Mouse (Mus musculus): ENCODE results near the gene Eddm3b. TPM values are rescaled to one million over a fixed set of nuclear protein-coding genes. Genes with fewer than 3 reads are reported as not detected.
"Not testable (repeated sequence)": the region's sequence is repeated elsewhere in the genome, so short reads cannot be mapped to it uniquely, and the experiment has no call there.

The Eddm3b gene
- polyA plus RNA-seq, 1 experiment from 2014 or later, result not detected

- no peaks in the 10 kb centered on the region for H3K36me3 ChIP-seq
- no peak within 1 kb of the TSS for H3K4me2 ChIP-seq
- WGBS, result 18% methylated on average over 2 of the region's 2 CpGs
- no peak within 1 kb of the TSS for H3K9ac ChIP-seq (replicated peaks)
- H3K27me3 ChIP-seq (replicated peaks), result no peaks in the 10 kb centered on the region
- no peaks in the 10 kb centered on the region for H3K9me3 ChIP-seq (replicated peaks)
- H3K4me1 ChIP-seq, result no peaks in the 10 kb centered on the region
- no peak within 1 kb of the TSS for H3K27ac ChIP-seq (replicated peaks)
- H3K4me3 ChIP-seq (replicated peaks), result no peak within 1 kb of the TSS
- no peak for ATAC-seq (ENCODE audit: low FRiP score)
Measured at GRCm38 (mm10) chr14:51146685-51147084, 32.5 kb downstream of the Eddm3b start, which contains the start of gene Rnase1. Gene Rnase1 (minus strand): TSS chr14:51146785.

DNA sequence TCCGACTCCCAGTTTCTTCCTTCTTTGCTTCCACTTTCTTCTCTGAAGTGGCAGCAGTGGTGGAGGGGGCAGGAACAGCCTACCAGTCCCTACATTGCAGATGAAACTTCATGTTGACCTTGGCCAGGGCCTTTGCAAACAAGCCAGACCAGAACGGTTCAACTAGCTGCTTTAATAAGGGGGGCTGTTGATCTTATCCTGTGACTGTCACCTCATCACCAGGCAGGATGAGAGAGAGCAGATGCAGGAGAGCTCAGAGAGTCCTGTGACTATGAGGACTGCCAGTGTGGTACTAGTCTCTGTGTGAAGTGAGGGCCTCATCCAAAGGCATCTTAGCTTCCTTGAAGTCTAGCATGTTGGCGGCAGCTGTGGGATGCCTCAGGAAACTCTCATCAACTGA is 33.8 kb downstream of the Eddm3b start:
- no peak for ATAC-seq (ENCODE audit: low FRiP score)
- WGBS, result 75% methylated on average over 3 of the region's 3 CpGs
- Histone ChIP-seq H3K27ac (replicated peaks) (no peak overlapping the region), H3K36me3 (no peaks in the 10 kb centered on the region), H3K27me3 (replicated peaks) (no peaks in the 10 kb centered on the region), H3K4me2 (no peak overlapping the region), H3K4me3 (replicated peaks) (no peak overlapping the region), H3K4me1 (no peaks in the 10 kb centered on the region), H3K9ac (replicated peaks) (no peak overlapping the region), H3K9me3 (replicated peaks) (no peaks in the 10 kb centered on the region)

- H3K4me2 ChIP-seq, result no peak overlapping the region
- ATAC-seq (ENCODE audit: low FRiP score), result no peak
- H3K9me3 ChIP-seq (replicated peaks), result no peaks in the 10 kb centered on the region
- H3K27ac ChIP-seq (replicated peaks), result no peak overlapping the region
- H3K4me3 ChIP-seq (replicated peaks), result no peak overlapping the region
- H3K9ac ChIP-seq (replicated peaks), result no peak overlapping the region
- no peaks in the 10 kb centered on the region for H3K4me1 ChIP-seq
- no peaks in the 10 kb centered on the region for H3K36me3 ChIP-seq
- no peaks in the 10 kb centered on the region for H3K27me3 ChIP-seq (replicated peaks)
- WGBS, result 50% methylated on average over 5 of the region's 5 CpGs
Measured at GRCm38 (mm10) chr14:51149164-51149563, 34.9 kb downstream of the Eddm3b start.

GRCm38 (mm10) chr14:51150206-51150831 is 36.1 kb downstream of the Eddm3b start:
- no peak for ATAC-seq (ENCODE audit: low FRiP score)
- WGBS, result 94% methylated on average over 3 of the region's 3 CpGs
- H3K9ac ChIP-seq (replicated peaks), result no peak overlapping the region
- H3K36me3 ChIP-seq, result no peaks in the 10 kb centered on the region
- no peak overlapping the region for H3K27ac ChIP-seq (replicated peaks)
- H3K4me1 ChIP-seq, result no peaks in the 10 kb centered on the region
- no peaks in the 10 kb centered on the region for H3K27me3 ChIP-seq (replicated peaks)
- no peaks in the 10 kb centered on the region for H3K9me3 ChIP-seq (replicated peaks)
- H3K4me2 ChIP-seq, result no peak overlapping the region
- H3K4me3 ChIP-seq (replicated peaks), result no peak overlapping the region

DNA sequence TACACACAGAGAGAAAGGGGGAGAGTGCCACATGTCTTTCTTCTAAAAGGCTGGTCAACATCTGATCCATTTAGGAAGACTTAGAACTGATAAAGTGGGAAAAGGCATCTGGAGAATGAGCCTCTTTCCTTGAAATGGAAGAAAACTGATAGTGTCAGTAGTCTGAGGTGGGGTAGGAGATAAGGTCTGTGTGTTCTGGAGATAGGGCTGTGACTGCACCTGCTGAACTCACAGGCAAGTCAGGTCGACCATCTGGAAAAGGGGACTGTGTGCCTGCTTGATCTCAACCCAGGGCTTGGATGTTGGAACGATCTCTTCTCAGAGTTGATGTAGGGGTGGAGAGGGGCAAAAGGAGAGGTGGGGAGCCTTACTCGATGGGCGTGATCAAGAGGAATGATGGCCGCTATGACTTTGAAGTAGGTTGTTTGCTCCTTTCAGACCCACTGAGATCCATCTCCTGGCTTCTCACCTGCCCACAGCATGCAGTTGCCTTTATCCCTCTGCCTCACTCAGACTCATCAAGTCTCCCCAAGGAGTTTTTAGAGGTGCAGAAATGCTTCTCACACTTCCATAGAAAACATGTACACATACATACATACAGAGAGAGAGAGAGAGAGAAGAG is 38.1 kb downstream of the Eddm3b start:
- 82% methylated on average over 5 of the region's 5 CpGs for WGBS
- Histone ChIP-seq H3K27me3 (replicated peaks) (no peaks in the 10 kb centered on the region), H3K4me1 (no peaks in the 10 kb centered on the region), H3K9ac (replicated peaks) (no peak overlapping the region), H3K4me2 (no peak overlapping the region), H3K27ac (replicated peaks) (no peak overlapping the region), H3K36me3 (no peaks in the 10 kb centered on the region), H3K4me3 (replicated peaks) (no peak overlapping the region), H3K9me3 (replicated peaks) (no peaks in the 10 kb centered on the region)
- no peak for ATAC-seq (ENCODE audit: low FRiP score)

DNA sequence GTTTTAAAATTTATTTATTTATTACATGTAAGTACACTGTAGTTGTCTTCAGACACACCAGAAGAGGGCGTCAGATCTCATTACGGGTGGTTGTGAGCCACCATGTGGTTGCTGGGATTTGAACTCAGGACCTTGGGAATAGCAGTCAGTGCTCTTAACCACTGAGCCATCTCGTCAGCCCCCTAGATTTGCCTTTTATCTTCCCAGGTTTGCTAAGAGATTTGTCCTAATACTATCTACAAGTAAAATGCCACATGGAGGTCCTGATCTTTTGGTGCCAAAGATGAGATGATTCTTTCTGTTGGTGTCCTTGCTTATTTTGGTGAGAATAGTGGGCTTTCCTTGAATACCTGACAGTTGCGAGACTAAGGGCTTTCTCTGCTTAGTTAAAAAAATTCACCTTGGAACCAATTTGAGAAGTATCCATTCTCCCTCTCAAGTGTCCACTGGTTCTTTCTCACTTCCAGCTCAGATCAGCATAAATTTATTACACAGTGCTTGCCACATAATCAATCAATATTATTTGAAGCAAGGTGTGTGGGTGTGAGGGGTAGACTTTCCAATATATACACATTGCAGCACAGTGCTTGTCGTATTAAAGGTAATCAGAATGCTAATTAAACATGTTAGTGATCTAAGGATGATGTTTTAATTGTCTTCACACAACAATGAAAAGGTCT is 42.0 kb downstream of the Eddm3b start:
- Histone ChIP-seq H3K27me3 (replicated peaks) (no peaks in the 10 kb centered on the region), H3K36me3 (no peaks in the 10 kb centered on the region), H3K4me3 (replicated peaks) (no peak overlapping the region), H3K4me1 (no peaks in the 10 kb centered on the region), H3K27ac (replicated peaks) (no peak overlapping the region), H3K9me3 (replicated peaks) (no peaks in the 10 kb centered on the region), H3K9ac (replicated peaks) (no peak overlapping the region), H3K4me2 (no peak overlapping the region)
- WGBS, result 91% methylated on average over 5 of the region's 5 CpGs
- no peak for ATAC-seq (ENCODE audit: low FRiP score)

GRCm38 (mm10) chr14:51156736-51157068 is 42.5 kb downstream of the Eddm3b start:
- H3K9me3 ChIP-seq (replicated peaks), result no peaks in the 10 kb centered on the region
- H3K9ac ChIP-seq (replicated peaks), result no peak overlapping the region
- no peaks in the 10 kb centered on the region for H3K36me3 ChIP-seq
- H3K27me3 ChIP-seq (replicated peaks), result no peaks in the 10 kb centered on the region
- H3K27ac ChIP-seq (replicated peaks), result no peak overlapping the region
- no peak for ATAC-seq (ENCODE audit: low FRiP score)
- H3K4me3 ChIP-seq (replicated peaks), result no peak overlapping the region
- no peak overlapping the region for H3K4me2 ChIP-seq
- no peaks in the 10 kb centered on the region for H3K4me1 ChIP-seq
- 28% methylated on average over 4 of the region's 4 CpGs for WGBS

- ATAC-seq (ENCODE audit: low FRiP score), result no peak
- H3K9ac ChIP-seq (replicated peaks), result no peak overlapping the region
- WGBS, result 92% methylated on average over 1 of the region's 1 CpGs
Measured at GRCm38 (mm10) chr14:51157072-51157471, 42.8 kb downstream of the Eddm3b start.

DNA sequence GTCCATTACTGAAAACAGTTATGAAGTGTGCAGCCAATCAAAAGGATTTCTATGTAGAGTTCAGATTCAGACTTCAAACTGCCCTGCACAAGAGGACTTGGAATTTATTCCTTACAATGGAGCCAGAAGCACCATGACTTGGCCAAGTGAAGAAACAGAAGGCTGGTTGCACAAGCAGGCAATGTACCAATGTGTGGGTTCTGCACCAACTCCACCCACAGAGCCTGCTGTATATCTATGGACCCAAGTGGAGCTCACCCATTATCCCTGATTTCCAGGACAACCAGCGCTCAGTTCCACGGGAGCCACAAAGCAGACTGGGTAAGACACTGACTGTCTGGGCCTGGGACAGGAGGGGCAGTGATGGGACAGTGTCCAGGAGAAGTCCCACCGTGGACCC is 47.8 kb downstream of the Eddm3b start, which contains the start of gene Rnase2b:
Gene Rnase2b, plus strand, starts transcription at position 285 of the 400 bp plus-strand sequence.
- H3K4me1 ChIP-seq; H3K27ac ChIP-seq (replicated peaks); H3K4me3 ChIP-seq (replicated peaks); H3K9ac ChIP-seq (replicated peaks); H3K4me2 ChIP-seq; H3K9me3 ChIP-seq (replicated peaks); ATAC-seq (ENCODE audit: low FRiP score); H3K27me3 ChIP-seq (replicated peaks); H3K36me3 ChIP-seq: not testable (repeated sequence)
- 97% methylated on average over 3 of the region's 3 CpGs for WGBS

More at GRCm38 (mm10) chr14:51157072-51157471, 42.8 kb downstream of the Eddm3b start:
- Histone ChIP-seq H3K4me2 (no peak overlapping the region), H3K4me1 (no peaks in the 10 kb centered on the region), H3K27ac (replicated peaks) (no peak overlapping the region), H3K27me3 (replicated peaks) (no peaks in the 10 kb centered on the region), H3K9me3 (replicated peaks) (no peaks in the 10 kb centered on the region), H3K36me3 (no peaks in the 10 kb centered on the region), H3K4me3 (replicated peaks) (no peak overlapping the region)

DNA sequence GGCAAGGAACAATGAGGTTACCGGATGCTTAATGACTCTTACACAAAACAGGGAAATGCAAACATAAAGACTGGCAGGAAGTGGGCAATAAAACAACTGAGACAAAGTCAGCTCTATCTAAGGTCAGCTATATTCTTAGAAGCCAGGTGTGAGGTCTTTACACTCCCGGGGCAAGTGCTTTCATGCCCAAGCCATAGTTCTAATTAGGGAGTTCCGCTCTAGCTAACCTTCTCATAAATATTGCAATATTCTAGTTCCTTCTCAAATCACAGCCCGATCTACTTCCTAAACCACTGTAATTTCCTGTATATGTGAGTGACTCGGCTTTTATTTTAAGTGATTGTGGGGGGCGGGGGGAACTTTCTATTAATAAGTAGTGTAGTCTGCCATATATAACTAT is 49.1 kb downstream of the Eddm3b start:
- not testable (repeated sequence) for H3K27me3 ChIP-seq (replicated peaks); H3K9me3 ChIP-seq (replicated peaks); H3K4me2 ChIP-seq; H3K36me3 ChIP-seq; H3K27ac ChIP-seq (replicated peaks); H3K4me1 ChIP-seq; ATAC-seq (ENCODE audit: low FRiP score); H3K9ac ChIP-seq (replicated peaks); H3K4me3 ChIP-seq (replicated peaks)
- WGBS, result 83% methylated on average over 6 of the region's 6 CpGs

DNA sequence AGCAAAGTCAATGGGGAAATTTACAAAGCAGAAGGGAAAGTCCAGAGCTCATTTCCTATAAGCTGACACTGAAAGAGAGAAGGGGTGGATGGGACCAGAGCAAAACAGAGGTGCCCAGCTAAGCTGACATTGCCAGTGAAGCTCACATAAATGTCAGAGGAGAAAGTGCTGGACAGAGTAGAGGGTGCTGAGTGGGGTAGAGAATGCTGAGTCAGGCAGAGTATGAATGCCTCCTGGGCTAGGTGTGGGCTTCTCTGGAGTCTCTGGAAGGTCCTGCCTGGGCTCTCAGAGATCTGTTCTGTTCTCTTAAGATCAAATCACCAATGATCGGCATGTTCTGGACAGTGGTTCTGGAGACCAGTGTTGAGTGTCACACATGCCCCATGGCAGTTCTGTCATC is 51.2 kb downstream of the Eddm3b start:
- Histone ChIP-seq H3K4me1 (no peaks in the 10 kb centered on the region), H3K4me3 (replicated peaks) (no peak overlapping the region), H3K27me3 (replicated peaks) (no peaks in the 10 kb centered on the region), H3K27ac (replicated peaks) (no peak overlapping the region), H3K9ac (replicated peaks) (no peak overlapping the region), H3K9me3 (replicated peaks) (no peaks in the 10 kb centered on the region), H3K4me2 (no peak overlapping the region), H3K36me3 (no peaks in the 10 kb centered on the region)
- WGBS, result 90% methylated on average over 1 of the region's 1 CpGs
- no peak for ATAC-seq (ENCODE audit: low FRiP score)

- H3K4me2 ChIP-seq, result no peak overlapping the region
- no peak for ATAC-seq (ENCODE audit: low FRiP score)
- H3K9ac ChIP-seq (replicated peaks), result no peak overlapping the region
- no peak overlapping the region for H3K4me3 ChIP-seq (replicated peaks)
- H3K36me3 ChIP-seq, result no peaks in the 10 kb centered on the region
- no peak overlapping the region for H3K27ac ChIP-seq (replicated peaks)
- H3K27me3 ChIP-seq (replicated peaks), result no peaks in the 10 kb centered on the region
- H3K4me1 ChIP-seq, result no peaks in the 10 kb centered on the region
- H3K9me3 ChIP-seq (replicated peaks), result no peaks in the 10 kb centered on the region
Measured at GRCm38 (mm10) chr14:51166068-51166467, 51.8 kb downstream of the Eddm3b start.

All from neural tube, embryonic 15.5 days (tissue).